9 mouse cellular contexts compared by ENCODE assay signal in genomic region chr17:14232629-14233028, GRCm38 (mm10). TPM values are rescaled to one million over a fixed set of nuclear protein-coding genes. Genes with fewer than 3 reads are reported as not detected.
DNase-seq lines count a peak whose midpoint lies in the region; ATAC-seq and TF ChIP-seq lines count a peak whose summit lies in the region.
"Had no signal": no experiment of that assay in that cellular context is flagged by ENCODE, and none has a peak within 500 bp of the region (broad histone marks: within the 10 kb centered on the region; RNA-seq: fewer than 3 reads in every experiment).

No protein-coding gene starts in this region.

- no peaks in the 10 kb centered on the region for H3K9me3 ChIP-seq in intestine, postnatal 0 days (ENCODE audit: control insufficient read depth)
- no peaks in the 10 kb centered on the region for H3K9me3 ChIP-seq in midbrain, embryonic 16.5 days (replicated peaks; ENCODE audit: control insufficient read depth, low read length, poor library complexity, severe bottlenecking)

- no peak overlapping the region for H3K4me2 ChIP-seq in intestine, postnatal 0 days (replicated peaks; ENCODE audit: low read depth)
- no peak overlapping the region for H3K4me2 ChIP-seq in midbrain, embryonic 16.5 days (ENCODE audit: low read length)

- H3K36me3 ChIP-seq in intestine, postnatal 0 days (ENCODE audit: control insufficient read depth, insufficient read depth) = no peaks in the 10 kb centered on the region
- H3K36me3 ChIP-seq in midbrain, embryonic 16.5 days (ENCODE audit: control insufficient read depth, insufficient read depth, low read length) = no peaks in the 10 kb centered on the region

- H3K9ac ChIP-seq in intestine, postnatal 0 days (ENCODE audit: low read depth, low read length) = no peak overlapping the region
- H3K9ac ChIP-seq in midbrain, embryonic 16.5 days (ENCODE audit: low read depth, low read length) = no peak overlapping the region

- TF ChIP-seq CTCF in intestine, postnatal 0 days (IDR thresholded peaks at IDR 0.05; ENCODE audit: low read depth) = peak; percentile 94

- intact Hi-C loops in left cerebral cortex, postnatal 14 days (cut with DNase I) = loop anchor here (2.0 to 5.0 kb wide), 3 partner anchors 55 to 670 kb away; no protein-coding TSS in a partner anchor

- no peaks in the 10 kb centered on the region for H3K27me3 ChIP-seq in intestine, postnatal 0 days (replicated peaks; ENCODE audit: control insufficient read depth, insufficient read depth, low read length)
- no peaks in the 10 kb centered on the region for H3K27me3 ChIP-seq in midbrain, embryonic 16.5 days (ENCODE audit: control insufficient read depth, insufficient read depth, low read depth, low read length)

- H3K4me3 ChIP-seq in intestine, postnatal 0 days (ENCODE audit: low read depth, low read length) = no peak overlapping the region
- H3K4me3 ChIP-seq in midbrain, embryonic 16.5 days (ENCODE audit: low read depth, low read length) = no peak overlapping the region

- no peak for ATAC-seq in CD4-positive, CD25-positive, alpha-beta regulatory T cell, adult 4 months
- ATAC-seq in intestine, postnatal 0 days = no peak
- peak; percentile 67 for ATAC-seq in midbrain, embryonic 16.5 days

- peaks cover 4% of the 10 kb centered on the region; the same call in 1 of the 2 replicates for H3K4me1 ChIP-seq in intestine, postnatal 0 days (replicated peaks; ENCODE audit: control insufficient read depth, insufficient read depth, low read length)
- H3K4me1 ChIP-seq in midbrain, embryonic 16.5 days (ENCODE audit: control insufficient read depth, insufficient read depth, low read length) = no peaks in the 10 kb centered on the region

- peak; percentile 11 for DNase-seq in CD4-positive, CD25-positive, alpha-beta regulatory T cell, adult 2 months (ENCODE audit: low read depth, low spot score)
- DNase-seq in cerebellum, postnatal 10 days = peak; percentile 94 to 96
- DNase-seq in gastrocnemius, adult 8-10 months (ENCODE audit: low spot score in 2 of 2) = peak; percentile 76 to 77
- DNase-seq in left cerebral cortex, postnatal 14 days (ENCODE audit: low spot score in 2 of 2) = peak; percentile 81 to 89
- DNase-seq in telencephalon, adult 2 months (ENCODE audit: low read depth, low spot score) = peak; percentile 38

- 46% methylated on average over 3 of the region's 3 CpGs for WGBS in intestine, postnatal 0 days
- 53% methylated on average over 3 of the region's 3 CpGs for WGBS in midbrain, embryonic 16.5 days

- H3K27ac ChIP-seq in intestine, postnatal 0 days (ENCODE audit: low read depth, low read length) = no peak overlapping the region
- no peak overlapping the region for H3K27ac ChIP-seq in midbrain, embryonic 16.5 days (ENCODE audit: low read length)
- H3K27ac ChIP-seq: macrophage had no signal

RNA-seq across cellular contexts. Expression of gene Dact2, which starts 28.5 kb away (rescaled TPM):
- not detected for polyA plus RNA-seq in CD4-positive, CD25-positive, alpha-beta regulatory T cell, adult 4 months (2017; shearing (Covaris generic))
- total RNA-seq in gastrocnemius, adult 8-10 months (2022) = 1 to 10 TPM; 1.6 to 2.3 (median 1.7) TPM
- polyA plus RNA-seq in intestine, postnatal 0 days (2015; fragmentation: Nextera tagmentation; extraction: Ambion mirVana) = 6.2 and 7.8 TPM in 2 replicates
- total RNA-seq in left cerebral cortex, postnatal 14 days (2021) = 10 to 100 TPM; 73.7 to 87.9 TPM
- 2.0 and 2.1 TPM in 2 replicates for polyA plus RNA-seq in midbrain, embryonic 16.5 days (2015; fragmentation: Nextera tagmentation; extraction: Ambion mirVana)
- polyA plus RNA-seq: macrophage had no signal

RNA-seq across cellular contexts. Expression of gene Smoc2, which starts 46.7 kb away (rescaled TPM):
- polyA plus RNA-seq in CD4-positive, CD25-positive, alpha-beta regulatory T cell, adult 4 months (2017; shearing (Covaris generic)) = not detected
- total RNA-seq in gastrocnemius, adult 8-10 months (2022) = 10 to 100 TPM; 47.3 to 59.0 (median 56.1) TPM
- 62.7 and 63.4 TPM in 2 replicates for polyA plus RNA-seq in intestine, postnatal 0 days (2015; fragmentation: Nextera tagmentation; extraction: Ambion mirVana)
- total RNA-seq in left cerebral cortex, postnatal 14 days (2021) = 1 to 10 TPM; 7.4 to 9.0 TPM
- 2.5 and 3.0 TPM in 2 replicates for polyA plus RNA-seq in midbrain, embryonic 16.5 days (2015; fragmentation: Nextera tagmentation; extraction: Ambion mirVana)
- polyA plus RNA-seq: macrophage had no signal

Comparison
In these comparisons a context has a peak if more than half of its experiments do, and no peak if none do; other contexts are left out.
1. DNase-seq: peak in every context shown above with its lines; median percentile 95 in cerebellum, postnatal 10 days; 85 in left cerebral cortex, postnatal 14 days; 76 in gastrocnemius, adult 8-10 months; 38 in telencephalon, adult 2 months; 11 in CD4-positive, CD25-positive, alpha-beta regulatory T cell, adult 2 months.
2. RNA of gene Smoc2, which starts 46.7 kb away (polyA plus RNA-seq): 62.7 to 63.4 TPM in intestine, postnatal 0 days; 2.5 to 3.0 TPM in midbrain, embryonic 16.5 days and not detected in CD4-positive, CD25-positive, alpha-beta regulatory T cell, adult 4 months; every median in the first group is over 10 times any median in the second.